Mouse (Mus musculus): ENCODE measurements around the gene Pcdh7.

Gene Pcdh7

GRCm38 (mm10) chr5:57797951-57798670 is 80.3 kb downstream of the Pcdh7 start:
- no peak for DNase-seq (ENCODE audit: low spot score)

GRCm38 (mm10) chr5:57803108-57803507 is 85.3 kb downstream of the Pcdh7 start:
- no peak for DNase-seq (ENCODE audit: low spot score)

GRCm38 (mm10) chr5:57803890-57804289 is 86.1 kb downstream of the Pcdh7 start:
- no peak for DNase-seq (ENCODE audit: low spot score)

- DNase-seq (ENCODE audit: low spot score) = no peak
These were observed 89.6 kb downstream of the Pcdh7 start for GRCm38 (mm10) chr5:57807350-57807749.

GRCm38 (mm10) chr5:57810641-57811040 is 92.9 kb downstream of the Pcdh7 start:
- no peak for DNase-seq (ENCODE audit: low spot score)

- DNase-seq (ENCODE audit: low spot score) = no peak
These were observed 98.3 kb downstream of the Pcdh7 start for GRCm38 (mm10) chr5:57815964-57816589.

- no peak for DNase-seq (ENCODE audit: low spot score)
These were observed 102.0 kb downstream of the Pcdh7 start for GRCm38 (mm10) chr5:57819788-57820187.

GRCm38 (mm10) chr5:57821099-57821498 is 103.3 kb downstream of the Pcdh7 start:
- no peak for DNase-seq (ENCODE audit: low spot score)

GRCm38 (mm10) chr5:57828437-57828836 is 110.7 kb downstream of the Pcdh7 start:
- DNase-seq (ENCODE audit: low spot score) = no peak

GRCm38 (mm10) chr5:57837150-57837549 is 119.4 kb downstream of the Pcdh7 start:
- DNase-seq (ENCODE audit: low spot score) = no peak

- no peak for DNase-seq (ENCODE audit: low spot score)
These were observed 123.8 kb downstream of the Pcdh7 start for GRCm38 (mm10) chr5:57841357-57842119.

- DNase-seq (ENCODE audit: low spot score) = no peak
These were observed 129.7 kb downstream of the Pcdh7 start for GRCm38 (mm10) chr5:57847500-57847899.

GRCm38 (mm10) chr5:57850111-57850510 is 132.3 kb downstream of the Pcdh7 start:
- DNase-seq (ENCODE audit: low spot score) = no peak

- no peak for DNase-seq (ENCODE audit: low spot score)
These were observed 139.5 kb downstream of the Pcdh7 start for GRCm38 (mm10) chr5:57857316-57857715.

GRCm38 (mm10) chr5:57864254-57864653 is 146.5 kb downstream of the Pcdh7 start:
- no peak for DNase-seq (ENCODE audit: low spot score)

- DNase-seq (ENCODE audit: low spot score) = no peak
These were observed 147.5 kb downstream of the Pcdh7 start for GRCm38 (mm10) chr5:57865256-57865655.

- DNase-seq (ENCODE audit: low spot score) = no peak
These were observed 148.3 kb downstream of the Pcdh7 start for GRCm38 (mm10) chr5:57866097-57866496.

GRCm38 (mm10) chr5:57867906-57868305 is 150.1 kb downstream of the Pcdh7 start:
- DNase-seq (ENCODE audit: low spot score) = no peak

- DNase-seq (ENCODE audit: low spot score) = no peak
These were observed 150.9 kb downstream of the Pcdh7 start for GRCm38 (mm10) chr5:57868702-57869101.

- no peak for DNase-seq (ENCODE audit: low spot score)
These were observed 153.0 kb downstream of the Pcdh7 start for GRCm38 (mm10) chr5:57870727-57871126.

GRCm38 (mm10) chr5:57884982-57885381 is 167.2 kb downstream of the Pcdh7 start:
- DNase-seq (ENCODE audit: low spot score) = no peak

GRCm38 (mm10) chr5:57899018-57899614 is 181.3 kb downstream of the Pcdh7 start:
- no peak for DNase-seq (ENCODE audit: low spot score)

- DNase-seq (ENCODE audit: low spot score) = no peak
These were observed 189.5 kb downstream of the Pcdh7 start for GRCm38 (mm10) chr5:57907218-57907617.
